Mouse (Mus musculus) E14TG2a.4 (cell line): ENCODE data around the gene Acbd5.

Source experiments
- CTCF ChIP-seq: conservative IDR thresholded peaks from 2 replicates; pipeline ENCODE4 v1.5.1; 2014; ENCODE audit warnings: low read length
- NANOG ChIP-seq: IDR thresholded peaks from 2 replicates; pipeline ENCODE4 v1.6.1; 2014; ENCODE audit warnings: borderline replicate concordance, low read length, mixed read lengths

- TF ChIP-seq CTCF (no peak), NANOG (no peak)
These were observed 16.6 kb downstream of the Acbd5 start for GRCm38 (mm10) chr2:23084540-23084939.
